Mouse (Mus musculus): Measurements from ENCODE around the gene Vmn2r78. TPM values are rescaled to one million over a fixed set of nuclear protein-coding genes. Genes with fewer than 3 reads are reported as not detected.
"Not testable (repeated sequence)": the region's sequence is repeated elsewhere in the genome, so short reads cannot be mapped to it uniquely, and the experiment has no call there.

The Vmn2r78 gene
- polyA plus RNA-seq (2015; fragmentation: Nextera tagmentation; extraction: Ambion mirVana) = not detected in 2 replicates

GRCm38 (mm10) chr7:86914794-86915193 lies at the start of gene Vmn2r78:
Gene Vmn2r78 (plus strand): TSS chr7:86915094.
- not testable (repeated sequence) for H3K4me1 ChIP-seq (replicated peaks); H3K9me3 ChIP-seq; H3K4me3 ChIP-seq (replicated peaks); H3K27ac ChIP-seq; H3K9ac ChIP-seq; ATAC-seq; H3K4me2 ChIP-seq (replicated peaks); H3K27me3 ChIP-seq (replicated peaks); H3K36me3 ChIP-seq
- 83% methylated on average over 2 of the region's 2 CpGs for WGBS

GRCm38 (mm10) chr7:86889470-86890469 lies 25.1 kb upstream of the Vmn2r78 start:
- no peaks in the 10 kb centered on the region for H3K27me3 ChIP-seq (replicated peaks)
- no peak overlapping the region for H3K9ac ChIP-seq
- no peak overlapping the region for H3K27ac ChIP-seq
- H3K4me1 ChIP-seq (replicated peaks) = no peaks in the 10 kb centered on the region
- no peak overlapping the region for H3K4me3 ChIP-seq (replicated peaks)
- H3K9me3 ChIP-seq = no peaks in the 10 kb centered on the region
- ATAC-seq = no peak
- WGBS = 88% methylated on average over 4 of the region's 4 CpGs
- H3K36me3 ChIP-seq = no peaks in the 10 kb centered on the region
- no peak overlapping the region for H3K4me2 ChIP-seq (replicated peaks)

GRCm38 (mm10) chr7:86937288-86937687 lies 22.4 kb downstream of the Vmn2r78 start:
- Histone ChIP-seq H3K4me3 (replicated peaks) (no peak overlapping the region), H3K27me3 (replicated peaks) (no peaks in the 10 kb centered on the region), H3K27ac (no peak overlapping the region), H3K4me2 (replicated peaks) (no peak overlapping the region), H3K4me1 (replicated peaks) (no peaks in the 10 kb centered on the region), H3K9ac (no peak overlapping the region), H3K36me3 (no peaks in the 10 kb centered on the region), H3K9me3 (no peaks in the 10 kb centered on the region)
- 83% methylated on average over 5 of the region's 5 CpGs for whole genome bisulfite sequencing
- no peak for ATAC-seq

GRCm38 (mm10) chr7:86994700-86995099 lies 79.8 kb downstream of the Vmn2r78 start:
- Histone ChIP-seq H3K4me3 (replicated peaks) (no peak overlapping the region), H3K4me2 (replicated peaks) (no peak overlapping the region), H3K4me1 (replicated peaks) (no peaks in the 10 kb centered on the region), H3K9ac (no peak overlapping the region), H3K9me3 (no peaks in the 10 kb centered on the region), H3K27ac (no peak overlapping the region), H3K27me3 (replicated peaks) (no peaks in the 10 kb centered on the region), H3K36me3 (no peaks in the 10 kb centered on the region)
- no peak for ATAC-seq
- WGBS = 55% methylated on average over 1 of the region's 1 CpGs

- not testable (repeated sequence) for H3K9me3 ChIP-seq; H3K4me3 ChIP-seq (replicated peaks); H3K4me1 ChIP-seq (replicated peaks); H3K4me2 ChIP-seq (replicated peaks); H3K36me3 ChIP-seq; H3K27ac ChIP-seq; ATAC-seq; H3K9ac ChIP-seq; H3K27me3 ChIP-seq (replicated peaks)
- WGBS = 88% methylated on average over 1 of the region's 1 CpGs
Observed at GRCm38 (mm10) chr7:86995815-86996214, 80.9 kb downstream of the Vmn2r78 start, which contains the start of gene Vmn2r79. Gene Vmn2r79 (plus strand): TSS chr7:86996115.

Other genes with a start within 250 kb of the Vmn2r78 start
- not detected in 2 replicates for gene Olfr292, start 226.8 kb upstream of the Vmn2r78 start, polyA plus RNA-seq (2015; fragmentation: Nextera tagmentation; extraction: Ambion mirVana)
- gene Folh1, start 139.2 kb upstream of the Vmn2r78 start, polyA plus RNA-seq (2015; fragmentation: Nextera tagmentation; extraction: Ambion mirVana) = 0.23 TPM in 1 of 2 replicates, not detected in the other
- gene Vmn2r77, start 120.1 kb upstream of the Vmn2r78 start, polyA plus RNA-seq (2015; fragmentation: Nextera tagmentation; extraction: Ambion mirVana) = not detected in 2 replicates
- gene Vmn2r79, start 81.0 kb downstream of the Vmn2r78 start, polyA plus RNA-seq (2015; fragmentation: Nextera tagmentation; extraction: Ambion mirVana) = not detected in 2 replicates